Mouse (Mus musculus) embryonic facial prominence, embryonic 14.5 days (tissue): ENCODE results near the gene Rhbdl2. TPM values are rescaled to one million over a fixed set of nuclear protein-coding genes. Genes with fewer than 3 reads are reported as not detected.

ENCODE experiments used
- ATAC-seq: fragments of 200-750 bp; cut with Nextera tagmentation; 2 replicates; pipeline ENCODE4 v1.8.0; 2017; ENCODE audit warnings: low read depth, moderate number of reproducible peaks, moderate TSS enrichment
- DNase-seq: peaks from one replicate; pipeline ENCODE4 v3.0.0-alpha.2; 2015; ENCODE audit warnings: low spot score
- H3K27ac ChIP-seq: fragments of 300-500 bp; sonication (generic); replicated peaks from 2 replicates; pipeline ENCODE4 v1.5.1; 2014; ENCODE audit warnings: low read depth, mild to moderate bottlenecking, low read length, moderate library complexity
- H3K27me3 ChIP-seq: fragments of 300-500 bp; sonication (generic); replicated peaks from 2 replicates; pipeline ENCODE4 v1.6.1; 2014; ENCODE audit warnings: low read length; ENCODE audit not compliant: control insufficient read depth, insufficient read depth
- H3K36me3 ChIP-seq: fragments of 300-500 bp; sonication (generic); 2 replicates; pipeline ENCODE4 v1.6.1; 2014; ENCODE audit warnings: low read length, mixed read lengths; ENCODE audit not compliant: control insufficient read depth, insufficient read depth
- H3K4me1 ChIP-seq: fragments of 300-500 bp; sonication (generic); 2 replicates; pipeline ENCODE4 v1.6.1; 2014; ENCODE audit warnings: antibody characterized with exemption, low read length; ENCODE audit not compliant: control insufficient read depth, insufficient read depth
- H3K4me2 ChIP-seq: fragments of 300-500 bp; sonication (generic); 2 replicates; pipeline ENCODE4 v1.6.1; 2014; ENCODE audit warnings: low read depth, mild to moderate bottlenecking, low read length, moderate library complexity, mixed read lengths
- H3K4me3 ChIP-seq: fragments of 300-500 bp; sonication (generic); 2 replicates; pipeline ENCODE4 v1.5.1; 2014; ENCODE audit warnings: low read depth, mild to moderate bottlenecking, low read length
- H3K9ac ChIP-seq: fragments of 300-500 bp; sonication (generic); 2 replicates; pipeline ENCODE4 v1.6.1; 2014; ENCODE audit warnings: low read depth, mild to moderate bottlenecking, low read length, moderate library complexity, mixed read lengths
- H3K9me3 ChIP-seq: fragments of 300-500 bp; sonication (generic); 2 replicates; pipeline ENCODE4 v1.6.1; 2016; ENCODE audit warnings: low read length; ENCODE audit not compliant: control insufficient read depth
- WGBS: fragments of 180-500 bp; shearing (Covaris S2); extraction: QIAGEN DNeasy Blood & Tissue Kit; methylation state at CpG from one replicate; pipeline ENCODE4 v1.1.7; 2014; 5-methylcytosine and 5-hydroxymethylcytosine counted together
- polyA plus RNA-seq: library from polyadenylated mRNA; unstranded; fragments of >200 nt; fragmentation: Nextera tagmentation; extraction: Ambion mirVana; gene quantifications from 2 replicates; pipeline ENCODE4 v1.2.1, GENCODE M21; 2014

Rhbdl2 gene
- polyA plus RNA-seq, 1 experiment from 2014 or later, result 4.7 TPM

GRCm38 (mm10) chr4:123856888-123857287, 69.2 kb downstream of the Rhbdl2 start:
- Histone ChIP-seq H3K4me2 (no peak overlapping the region), H3K27me3 (no peaks in the 10 kb centered on the region), H3K36me3 (no peaks in the 10 kb centered on the region), H3K4me3 (no peak overlapping the region), H3K4me1 (no peaks in the 10 kb centered on the region), H3K9ac (no peak overlapping the region), H3K9me3 (no peaks in the 10 kb centered on the region; the same call in 1 of the 2 replicates), H3K27ac (no peak overlapping the region)
- 63% methylated on average over 4 of the region's 4 CpGs for WGBS
- ATAC-seq (no peak), DNase-seq (no peak)

- Histone ChIP-seq H3K27me3 (no peaks in the 10 kb centered on the region), H3K4me2 (no peak overlapping the region), H3K4me1 (no peaks in the 10 kb centered on the region), H3K27ac (no peak overlapping the region), H3K9me3 (no peaks in the 10 kb centered on the region), H3K9ac (no peak overlapping the region), H3K4me3 (no peak overlapping the region), H3K36me3 (no peaks in the 10 kb centered on the region)
- no peak for DNase-seq
- WGBS, result 84% methylated on average over 7 of the region's 7 CpGs
- ATAC-seq, result no peak
Observed at GRCm38 (mm10) chr4:123858090-123858489, 70.4 kb downstream of the Rhbdl2 start.

DNA sequence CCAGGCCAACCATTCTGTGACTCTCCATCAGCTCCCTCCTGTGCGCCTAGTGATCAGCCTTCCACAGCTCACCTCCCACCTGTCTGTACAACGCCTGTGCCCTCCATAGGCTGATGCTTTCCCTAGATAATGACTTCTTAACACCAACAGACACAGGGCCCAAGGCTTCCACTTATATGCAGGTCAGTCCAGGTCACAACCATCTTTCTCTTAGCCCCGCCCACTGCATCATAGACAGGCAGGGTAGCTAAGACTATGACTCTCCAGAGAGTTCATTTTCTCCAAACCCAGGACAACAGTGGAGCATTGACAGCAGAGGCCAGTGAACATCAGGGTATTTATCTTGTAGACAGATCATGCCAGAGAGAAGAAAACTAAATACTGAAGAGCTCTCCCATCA, 71.7 kb downstream of the Rhbdl2 start, which contains the start of gene 4933427I04Rik:
Gene 4933427I04Rik, plus strand, starts transcription at position 301 of the 400 bp plus-strand sequence.
- Histone ChIP-seq H3K27me3 (no peaks in the 10 kb centered on the region), H3K27ac (no peak within 1 kb of the TSS), H3K4me2 (no peak within 1 kb of the TSS), H3K4me3 (no peak within 1 kb of the TSS), H3K9ac (no peak within 1 kb of the TSS), H3K9me3 (no peaks in the 10 kb centered on the region), H3K4me1 (no peaks in the 10 kb centered on the region), H3K36me3 (no peaks in the 10 kb centered on the region)
- WGBS, result 83% methylated on average over 3 of the region's 3 CpGs
- DNase-seq, result no peak
- ATAC-seq, result no peak

- H3K4me1 ChIP-seq, result no peaks in the 10 kb centered on the region
- no peaks in the 10 kb centered on the region for H3K9me3 ChIP-seq
- 62% methylated on average over 2 of the region's 2 CpGs for WGBS
- H3K4me2 ChIP-seq, result no peak overlapping the region
- no peaks in the 10 kb centered on the region for H3K27me3 ChIP-seq
- DNase-seq (no peak), ATAC-seq (no peak)
- H3K9ac ChIP-seq, result no peak overlapping the region
- no peak overlapping the region for H3K4me3 ChIP-seq
- no peaks in the 10 kb centered on the region for H3K36me3 ChIP-seq
- no peak overlapping the region for H3K27ac ChIP-seq
Observed at GRCm38 (mm10) chr4:123859803-123860202, 72.1 kb downstream of the Rhbdl2 start.

DNA sequence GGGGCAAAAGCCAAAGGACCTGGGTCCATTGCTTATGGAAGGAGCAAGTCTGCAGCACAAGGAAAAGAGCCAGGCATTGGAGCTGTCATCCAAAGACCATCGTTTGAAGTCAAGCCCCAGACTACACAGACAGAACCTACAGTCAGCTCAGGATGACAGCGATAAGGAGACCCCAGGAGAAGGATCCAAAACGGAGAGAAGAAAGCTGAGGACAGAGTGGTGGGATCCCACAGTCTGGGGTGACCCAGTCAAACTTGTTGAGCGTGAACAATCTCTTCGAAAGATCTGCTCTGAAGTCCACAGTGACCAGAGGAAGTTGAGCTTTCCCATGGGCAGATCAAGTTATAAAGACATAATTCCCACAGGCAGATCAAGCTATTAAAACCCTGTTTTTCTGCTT, 72.9 kb downstream of the Rhbdl2 start:
- DNase-seq (no peak), ATAC-seq (no peak)
- Histone ChIP-seq H3K9ac (no peak overlapping the region), H3K4me3 (no peak overlapping the region), H3K36me3 (no peaks in the 10 kb centered on the region), H3K9me3 (no peaks in the 10 kb centered on the region), H3K27ac (no peak overlapping the region), H3K4me2 (no peak overlapping the region), H3K27me3 (no peaks in the 10 kb centered on the region), H3K4me1 (no peaks in the 10 kb centered on the region)
- WGBS, result 83% methylated on average over 5 of the region's 5 CpGs

Other genes starting within 250 kb of the Rhbdl2 start
- 70.5 and 80.5 TPM in 2 replicates for gene Macf1, start 103.5 kb upstream of the Rhbdl2 start, polyA plus RNA-seq
- 367 and 408 TPM in 2 replicates for gene Ndufs5, start 69.7 kb upstream of the Rhbdl2 start, polyA plus RNA-seq
- gene Akirin1, start 37.5 kb upstream of the Rhbdl2 start, polyA plus RNA-seq, result 60.2 and 64.0 TPM in 2 replicates
- gene 4933427I04Rik, start 71.8 kb downstream of the Rhbdl2 start, polyA plus RNA-seq, result not detected in 2 replicates
- 67.5 and 81.0 TPM in 2 replicates for gene Mycbp, start 117.0 kb downstream of the Rhbdl2 start, polyA plus RNA-seq
- gene Rragc, start 129.6 kb downstream of the Rhbdl2 start, polyA plus RNA-seq, result 54.7 and 56.6 TPM in 2 replicates
- gene 4930535I16Rik, start 130.1 kb downstream of the Rhbdl2 start, polyA plus RNA-seq, result not detected in 2 replicates